Mouse (Mus musculus) liver, embryonic 15.5 days (tissue): ENCODE data around the gene Arid2. TPM values are rescaled to one million over a fixed set of nuclear protein-coding genes. Genes with fewer than 3 reads are reported as not detected.
"Not testable (repeated sequence)": the region's sequence is repeated elsewhere in the genome, so short reads cannot be mapped to it uniquely, and the experiment has no call there.

Source experiments
- ATAC-seq: fragments of 200-750 bp; cut with Nextera tagmentation; 2 replicates; pipeline ENCODE4 v1.8.0; 2017; ENCODE audit warnings: moderate number of reproducible peaks, mild to moderate bottlenecking, moderate library complexity; ENCODE audit not compliant: insufficient read depth
- H3K27ac ChIP-seq: fragments of 300-500 bp; sonication (generic); replicated peaks from 2 replicates; pipeline ENCODE4 v1.5.1; 2015; ENCODE audit warnings: mild to moderate bottlenecking, inconsistent platforms
- H3K27me3 ChIP-seq: fragments of 300-500 bp; sonication (generic); 2 replicates; pipeline ENCODE4 v1.6.1; 2015; ENCODE audit warnings: mild to moderate bottlenecking, inconsistent platforms
- H3K36me3 ChIP-seq: fragments of 300-500 bp; sonication (generic); replicated peaks from 2 replicates; pipeline ENCODE4 v1.6.1; 2015; ENCODE audit warnings: moderate library complexity, mild to moderate bottlenecking, inconsistent platforms
- H3K4me1 ChIP-seq: fragments of 300-500 bp; sonication (generic); replicated peaks from 2 replicates; pipeline ENCODE4 v1.6.1; 2015; ENCODE audit warnings: inconsistent platforms
- H3K4me2 ChIP-seq: fragments of 300-500 bp; sonication (generic); 2 replicates; pipeline ENCODE4 v1.6.1; 2015; ENCODE audit warnings: moderate library complexity, mild to moderate bottlenecking, inconsistent platforms
- H3K4me3 ChIP-seq: fragments of 300-500 bp; sonication (generic); replicated peaks from 2 replicates; pipeline ENCODE4 v1.5.1; 2015; ENCODE audit warnings: mild to moderate bottlenecking, inconsistent platforms
- H3K9ac ChIP-seq: fragments of 300-500 bp; sonication (generic); 2 replicates; pipeline ENCODE4 v1.6.1; 2015; ENCODE audit warnings: moderate library complexity, mild to moderate bottlenecking, inconsistent platforms
- H3K9me3 ChIP-seq: fragments of 300-500 bp; sonication (generic); replicated peaks from 2 replicates; pipeline ENCODE4 v1.6.1; 2016; ENCODE audit warnings: inconsistent platforms
- WGBS: fragments of 180-500 bp; shearing (Covaris S2); methylation state at CpG from one replicate; pipeline ENCODE4 v1.1.7; 2015; ENCODE audit warnings: mixed read lengths; ENCODE audit not compliant: insufficient replicate concordance; 5-methylcytosine and 5-hydroxymethylcytosine counted together
- microRNA-seq: library from miRNA; unstranded; fragments of <30 nt; microRNA quantifications from one replicate; pipeline ENCODE4, GENCODE M21; 2016
- polyA plus RNA-seq: library from polyadenylated mRNA; unstranded; fragments of >200 nt; fragmentation: Nextera tagmentation; extraction: Ambion mirVana; gene quantifications from 2 replicates; pipeline ENCODE4 v1.2.1, GENCODE M21; 2015

Arid2 gene
- polyA plus RNA-seq, 1 experiment from 2014 or later, result 7.5 TPM

- 86% methylated on average over 6 of the region's 6 CpGs for WGBS
- ATAC-seq, result no peak
- Histone ChIP-seq H3K4me3 (no peak overlapping the region), H3K4me2 (no peak overlapping the region), H3K4me1 (0 out of 2 replicates have a peak, but pooled peaks cover 7% of the 10 kb centered on the region), H3K27me3 (no peaks in the 10 kb centered on the region), H3K27ac (no peak overlapping the region), H3K9me3 (no peaks in the 10 kb centered on the region), H3K9ac (no peak overlapping the region), H3K36me3 (peaks cover 60% of the 10 kb centered on the region)
Measured at GRCm38 (mm10) chr15:96408717-96409121, 121.4 kb downstream of the Arid2 start.

DNA sequence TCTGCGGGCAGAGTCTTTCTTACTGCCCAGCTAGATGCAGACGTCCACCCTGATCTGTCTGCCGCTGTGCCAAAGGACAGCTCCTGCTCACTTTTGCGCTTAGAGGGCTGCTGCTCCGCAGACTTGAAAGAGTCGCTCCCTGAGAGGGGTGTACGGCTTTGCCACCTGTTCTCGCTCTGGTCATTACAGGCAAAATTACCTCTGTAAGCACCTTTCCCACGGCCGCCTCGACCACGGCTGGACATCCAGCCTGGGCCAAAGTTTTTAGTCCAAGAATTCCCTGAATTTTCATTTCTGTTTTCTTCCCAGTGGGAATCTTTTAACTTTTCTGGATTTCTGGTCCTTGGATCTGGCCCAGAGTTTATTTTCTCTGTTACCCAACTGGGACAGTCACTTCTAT, 130.8 kb downstream of the Arid2 start:
- Histone ChIP-seq H3K9me3 (no peaks in the 10 kb centered on the region), H3K4me2 (no peak overlapping the region), H3K27ac (no peak overlapping the region), H3K9ac (no peak overlapping the region), H3K36me3 (peaks cover 95% of the 10 kb centered on the region), H3K4me1 (no peaks in the 10 kb centered on the region), H3K4me3 (no peak overlapping the region), H3K27me3 (no peaks in the 10 kb centered on the region)
- ATAC-seq, result no peak
- WGBS, result 93% methylated on average over 12 of the region's 12 CpGs

DNA sequence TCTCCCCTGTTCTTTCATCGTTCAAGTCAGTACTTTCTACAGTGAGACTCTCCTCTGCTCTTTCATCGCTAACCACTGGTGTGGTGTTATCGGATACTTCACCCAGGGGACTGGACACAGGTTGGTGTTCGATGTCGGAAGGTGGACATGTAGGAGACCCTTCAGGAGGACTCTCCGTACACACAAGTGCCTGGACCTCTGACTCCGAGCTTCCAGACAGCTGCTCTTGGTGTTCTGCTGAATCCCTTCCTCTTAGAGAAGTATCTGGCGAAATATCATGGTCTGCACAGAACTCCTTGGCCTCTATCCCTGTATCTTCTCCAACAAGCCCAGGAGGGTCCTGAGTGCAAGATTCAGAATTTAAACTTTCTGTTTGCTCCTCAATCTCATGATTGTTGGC, 132.6 kb downstream of the Arid2 start:
- Histone ChIP-seq H3K36me3 (peaks cover 90% of the 10 kb centered on the region), H3K27ac (no peak overlapping the region), H3K9ac (no peak overlapping the region), H3K4me1 (no peaks in the 10 kb centered on the region), H3K4me3 (no peak overlapping the region), H3K27me3 (no peaks in the 10 kb centered on the region), H3K4me2 (no peak overlapping the region), H3K9me3 (no peaks in the 10 kb centered on the region)
- ATAC-seq, result no peak
- 92% methylated on average over 8 of the region's 8 CpGs for WGBS

DNA sequence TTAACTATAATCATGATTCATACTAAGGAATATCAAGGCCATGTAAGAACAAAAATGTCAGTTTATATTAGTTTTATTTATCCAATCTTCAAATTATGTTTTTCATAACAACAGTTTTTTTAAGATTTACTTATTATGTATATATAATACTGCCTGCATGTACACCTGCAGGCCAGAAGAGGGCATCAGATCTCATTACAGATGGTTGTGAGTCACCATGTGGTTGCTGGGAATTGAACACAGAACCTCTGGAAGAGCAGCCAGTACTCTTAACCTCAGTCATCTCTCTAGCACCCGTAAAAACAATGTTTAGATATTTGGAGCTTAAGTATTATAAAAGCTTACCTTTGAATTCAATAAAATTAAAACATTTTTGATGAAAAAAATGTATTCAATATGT, 146.9 kb downstream of the Arid2 start:
- no peak for ATAC-seq
- H3K4me3 ChIP-seq, result no peak overlapping the region
- no peak overlapping the region for H3K9ac ChIP-seq
- no peaks in the 10 kb centered on the region for H3K4me1 ChIP-seq
- H3K4me2 ChIP-seq, result no peak overlapping the region
- 96% methylated on average over 1 of the region's 1 CpGs for WGBS
- peaks cover 66% of the 10 kb centered on the region for H3K36me3 ChIP-seq
- no peaks in the 10 kb centered on the region for H3K27me3 ChIP-seq
- H3K27ac ChIP-seq, result no peak overlapping the region
- no peaks in the 10 kb centered on the region for H3K9me3 ChIP-seq

DNA sequence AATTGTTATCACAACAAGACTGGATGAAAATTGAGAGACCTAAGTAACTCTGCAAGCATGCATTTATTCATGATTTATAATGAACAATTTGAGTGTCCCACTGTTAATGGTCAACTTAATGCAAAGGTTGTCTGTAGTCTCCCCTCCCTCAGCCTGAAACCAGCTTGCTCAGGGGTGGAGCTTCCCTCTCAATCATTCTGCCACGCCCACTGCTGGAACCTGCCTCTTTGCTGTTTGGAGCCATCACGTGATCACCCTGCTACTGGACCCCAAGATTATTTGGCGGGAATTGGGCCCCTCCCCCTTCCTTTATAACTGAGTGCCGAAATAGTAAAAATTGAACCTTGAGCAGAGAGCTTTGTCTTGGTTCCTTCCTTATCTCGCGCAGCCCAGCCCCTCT, 154.2 kb downstream of the Arid2 start:
- H3K4me3 ChIP-seq, H3K9me3 ChIP-seq, ATAC-seq, H3K4me2 ChIP-seq, H3K27ac ChIP-seq, H3K27me3 ChIP-seq, H3K4me1 ChIP-seq, H3K9ac ChIP-seq: not testable (repeated sequence)
- H3K36me3 ChIP-seq, result peaks cover 56% of the 10 kb centered on the region
- 63% methylated on average over 6 of the region's 6 CpGs for WGBS

- no peak for ATAC-seq
- H3K36me3 ChIP-seq, result peaks cover 58% of the 10 kb centered on the region
- H3K27me3 ChIP-seq, result no peaks in the 10 kb centered on the region
- H3K9ac ChIP-seq, result no peak overlapping the region
- H3K27ac ChIP-seq, result no peak overlapping the region
- H3K4me2 ChIP-seq, result no peak overlapping the region
- H3K4me1 ChIP-seq, result peaks cover 18% of the 10 kb centered on the region
- H3K9me3 ChIP-seq, result no peaks in the 10 kb centered on the region
- H3K4me3 ChIP-seq, result no peak overlapping the region
- WGBS, result 91% methylated on average over 10 of the region's 10 CpGs
Measured at GRCm38 (mm10) chr15:96446785-96447184, 159.5 kb downstream of the Arid2 start.

- no peaks in the 10 kb centered on the region for H3K9me3 ChIP-seq
- no peak overlapping the region for H3K4me3 ChIP-seq
- peak overlapping the region; percentile 86 for H3K27ac ChIP-seq
- H3K27me3 ChIP-seq, result no peaks in the 10 kb centered on the region
- H3K4me2 ChIP-seq, result peak overlapping the region; percentile 34; the same call in 1 of the 2 replicates
- WGBS, result 71% methylated on average over 7 of the region's 7 CpGs
- H3K36me3 ChIP-seq, result peaks cover 50% of the 10 kb centered on the region
- ATAC-seq, result peak; percentile 93
- peaks cover 20% of the 10 kb centered on the region for H3K4me1 ChIP-seq
- no peak overlapping the region for H3K9ac ChIP-seq
Measured at GRCm38 (mm10) chr15:96448656-96449299, 161.5 kb downstream of the Arid2 start.

- WGBS, result 69% methylated on average over 1 of the region's 1 CpGs
- no peaks in the 10 kb centered on the region for H3K27me3 ChIP-seq
- H3K9ac ChIP-seq, result no peak overlapping the region
- peak overlapping the region; percentile 14; the same call in 1 of the 2 replicates for H3K27ac ChIP-seq
- H3K9me3 ChIP-seq, result no peaks in the 10 kb centered on the region
- H3K4me3 ChIP-seq, result no peak overlapping the region
- H3K36me3 ChIP-seq, result peaks cover 26% of the 10 kb centered on the region
- no peak overlapping the region for H3K4me2 ChIP-seq
- H3K4me1 ChIP-seq, result peaks cover 54% of the 10 kb centered on the region
- ATAC-seq, result no peak
Measured at GRCm38 (mm10) chr15:96453346-96453745, 166.0 kb downstream of the Arid2 start.

Small RNAs within 50 kb of the gene (microRNA-seq; reads per million reads assigned to microRNA genes)
- gene Gm25397, result not detected

Other genes with a start within 250 kb of the Arid2 start
- gene Scaf11, start 173.3 kb downstream of the Arid2 start, polyA plus RNA-seq, result 37.8 and 40.1 TPM in 2 replicates